In the genomic region with DNA sequence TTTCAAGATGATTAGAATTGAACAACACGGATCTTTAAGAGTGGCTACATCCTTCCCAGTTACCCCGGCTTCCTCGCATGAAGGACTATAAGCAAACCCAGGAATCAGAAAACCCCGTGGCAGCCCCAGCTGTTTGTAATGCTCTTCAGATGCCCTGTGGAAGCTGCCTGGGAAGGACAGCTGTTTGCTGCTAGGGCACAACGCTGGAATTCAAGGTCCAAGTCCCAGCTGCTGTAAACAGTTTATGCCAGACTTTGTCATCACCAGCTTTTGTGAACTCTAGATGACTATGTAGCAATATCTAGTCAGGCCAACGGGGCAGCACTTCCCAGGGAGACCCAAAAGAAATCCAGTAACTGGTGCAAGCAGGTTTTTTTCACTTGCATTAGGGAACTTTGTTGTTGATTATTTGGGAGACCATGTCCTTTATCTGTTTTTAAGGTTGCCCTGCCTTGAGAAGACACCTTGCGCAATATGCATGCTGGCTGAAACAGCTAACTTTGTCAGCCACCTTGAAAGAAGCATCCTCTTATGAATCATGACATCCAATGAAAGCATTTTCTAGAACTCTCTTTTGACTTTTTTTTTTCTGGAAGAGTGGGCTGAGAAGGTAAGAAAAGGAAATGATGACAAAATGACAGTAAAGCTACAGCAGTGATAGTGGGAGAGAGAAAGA, we compare ENCODE assay signal across 25 mouse cellular contexts.
DNase-seq lines count a peak whose midpoint lies in the region; ATAC-seq and TF ChIP-seq lines count a peak whose summit lies in the region.
"Had no signal": no experiment of that assay in that cellular context is flagged by ENCODE, and none has a peak within 500 bp of the region (broad histone marks: within the 10 kb centered on the region; RNA-seq: fewer than 3 reads in every experiment).

No protein-coding gene starts in this region.

- no peak overlapping the region for H3K27ac ChIP-seq in lung, embryonic 14.5 days (ENCODE audit: low read depth)
- H3K27ac ChIP-seq: embryonic facial prominence, embryonic 13.5 days; forebrain, embryonic 13.5 days; hindbrain, embryonic 10.5 days; left cerebral cortex, adult 2 months; neural tube, embryonic 12.5 days had no signal

- H3K9me3 ChIP-seq in lung, embryonic 14.5 days (ENCODE audit: low read depth, low read length), result no peaks in the 10 kb centered on the region
- H3K9me3 ChIP-seq: embryonic facial prominence, embryonic 13.5 days; forebrain, embryonic 13.5 days; heart, embryonic 12.5 days; hindbrain, embryonic 10.5 days; neural tube, embryonic 12.5 days had no signal

- peak; percentile 16 for DNase-seq in embryo, embryonic 11 days
- DNase-seq in embryo, embryonic 10 days (ENCODE audit: low spot score), result no peak
- DNase-seq in lung, embryonic 14.5 days, result peak; percentile 58
- no peak for DNase-seq in lung, postnatal 14 days
- DNase-seq in lung, postnatal 25 days (ENCODE audit: low spot score), result peak; percentile 21
- DNase-seq in retina, postnatal 1 day, result no peak
- no peak for DNase-seq in kidney, adult 9 months
- no peak for DNase-seq in spleen, postnatal 4 days (ENCODE audit: low spot score in 2 of 2)
- DNase-seq: adrenal gland, postnatal 14 days; cerebellum, adult 8-10 months; heart, adult 18-20 months; heart, postnatal 10 days; kidney, adult 2 months; kidney, postnatal 10 days; left cerebral cortex, postnatal 4 days; midbrain, embryonic 14.5 days; thymus, adult 2 months; thymus, postnatal 4 days had no signal

- no peaks in the 10 kb centered on the region for H3K36me3 ChIP-seq in lung, embryonic 14.5 days (ENCODE audit: insufficient read depth)
- H3K36me3 ChIP-seq: embryonic facial prominence, embryonic 13.5 days; heart, embryonic 12.5 days; hindbrain, embryonic 10.5 days; neural tube, embryonic 12.5 days had no signal

- no peaks in the 10 kb centered on the region for H3K27me3 ChIP-seq in lung, embryonic 14.5 days (ENCODE audit: insufficient read depth, low read length)
- H3K27me3 ChIP-seq: forebrain, embryonic 13.5 days; heart, embryonic 12.5 days; neural tube, embryonic 12.5 days had no signal

- 33% methylated on average over 7 of the region's 7 CpGs for WGBS in lung, embryonic 14.5 days

- H3K4me2 ChIP-seq in lung, embryonic 14.5 days, result no peak overlapping the region
- H3K4me2 ChIP-seq: embryonic facial prominence, embryonic 13.5 days; forebrain, embryonic 13.5 days; heart, embryonic 12.5 days; neural tube, embryonic 12.5 days had no signal

- peak; percentile 71; the same call in 1 of the 2 replicates for ATAC-seq in lung, embryonic 14.5 days (ENCODE audit: insufficient read depth)
- ATAC-seq: forebrain, embryonic 13.5 days; hindbrain, embryonic 16.5 days had no signal

- no peak for TF ChIP-seq CTCF in lung, embryonic 14.5 days (IDR thresholded peaks at IDR 0.05; ENCODE audit: low read depth)

- no peak overlapping the region for H3K4me3 ChIP-seq in lung, embryonic 14.5 days (ENCODE audit: low read depth, low read length)
- H3K4me3 ChIP-seq: embryonic facial prominence, embryonic 13.5 days; forebrain, embryonic 13.5 days; heart, embryonic 12.5 days; hindbrain, embryonic 10.5 days; left cerebral cortex, adult 2 months; neural tube, embryonic 12.5 days had no signal

- H3K9ac ChIP-seq in lung, embryonic 14.5 days, result no peak overlapping the region
- H3K9ac ChIP-seq: embryonic facial prominence, embryonic 13.5 days; forebrain, embryonic 13.5 days; heart, embryonic 12.5 days; neural tube, embryonic 12.5 days had no signal

- H3K4me1 ChIP-seq in lung, embryonic 14.5 days (ENCODE audit: insufficient read depth), result no peaks in the 10 kb centered on the region
- H3K4me1 ChIP-seq: forebrain, embryonic 13.5 days; heart, embryonic 12.5 days; hindbrain, embryonic 10.5 days; neural tube, embryonic 12.5 days had no signal

Comparison
In these comparisons a context has a peak if more than half of its experiments do, and no peak if none do; other contexts are left out.
1. DNase-seq: peak in embryo, embryonic 11 days (single experiment), lung, embryonic 14.5 days (single experiment) and lung, postnatal 25 days (single experiment); none in embryo, embryonic 10 days (single experiment), lung, postnatal 14 days (single experiment), retina, postnatal 1 day (single experiment), kidney, adult 9 months (single experiment) and spleen, postnatal 4 days (0 of 2).